Comparison of ENCODE assay signal across 19 mouse cellular contexts in the genomic region with DNA sequence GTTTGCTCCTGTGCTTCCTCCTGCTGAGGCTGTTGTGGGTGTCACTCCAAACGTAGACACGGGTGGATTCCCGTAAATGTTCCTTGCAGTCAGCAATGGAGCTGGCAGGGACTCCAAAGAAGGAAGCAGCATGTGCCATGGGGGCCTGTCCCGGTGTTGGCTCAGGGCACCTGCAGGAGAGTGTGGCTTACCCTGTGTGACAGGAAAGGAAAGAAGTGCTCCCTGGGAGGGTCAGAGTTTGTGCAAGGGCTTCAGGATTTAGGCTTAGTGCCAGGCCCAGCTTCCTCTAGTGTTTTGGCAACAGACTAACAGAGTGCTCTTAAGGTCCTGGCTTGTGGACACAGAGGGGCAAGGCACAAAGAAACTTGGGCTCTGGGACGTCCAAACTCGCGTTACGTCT. TPM values are rescaled to one million over a fixed set of nuclear protein-coding genes. Genes with fewer than 3 reads are reported as not detected.
DNase-seq lines count a peak whose midpoint lies in the region; ATAC-seq lines count a peak whose summit lies in the region.
"Had no signal": no experiment of that assay in that cellular context is flagged by ENCODE, and none has a peak within 500 bp of the region (broad histone marks: within the 10 kb centered on the region; RNA-seq: fewer than 3 reads in every experiment).

No protein-coding gene starts in this region.

- peak overlapping the region; percentile 62 for H3K27ac ChIP-seq in intestine, embryonic 16.5 days (ENCODE audit: low read length)
- peak overlapping the region; percentile 50; the same call in 1 of the 2 replicates for H3K27ac ChIP-seq in lung, embryonic 16.5 days (ENCODE audit: low read length)
- no peak overlapping the region for H3K27ac ChIP-seq in stomach, embryonic 15.5 days
- H3K27ac ChIP-seq: embryonic facial prominence, embryonic 15.5 days; hindbrain, embryonic 12.5 days; left cerebral cortex, adult 2 months; liver, embryonic 13.5 days had no signal

- 73% methylated on average over 8 of the region's 8 CpGs for WGBS in intestine, embryonic 16.5 days
- 56% methylated on average over 8 of the region's 8 CpGs for WGBS in lung, embryonic 16.5 days
- 79% methylated on average over 8 of the region's 8 CpGs for WGBS in stomach, embryonic 15.5 days

- no peaks in the 10 kb centered on the region for H3K9me3 ChIP-seq in intestine, embryonic 16.5 days (ENCODE audit: control insufficient read depth, low read length)
- H3K9me3 ChIP-seq in lung, embryonic 16.5 days (ENCODE audit: control insufficient read depth, low read length): peaks cover 3% of the 10 kb centered on the region; the same call in 1 of the 2 replicates
- H3K9me3 ChIP-seq in stomach, embryonic 15.5 days: no peaks in the 10 kb centered on the region
- H3K9me3 ChIP-seq: embryonic facial prominence, embryonic 15.5 days; hindbrain, embryonic 12.5 days; liver, embryonic 13.5 days had no signal

- no peaks in the 10 kb centered on the region for H3K27me3 ChIP-seq in intestine, embryonic 16.5 days (replicated peaks; ENCODE audit: control insufficient read depth, insufficient read depth, low read length)
- H3K27me3 ChIP-seq in lung, embryonic 16.5 days (ENCODE audit: control insufficient read depth, insufficient read depth, low read depth, low read length): peaks cover 3% of the 10 kb centered on the region; the same call in 1 of the 2 replicates
- no peaks in the 10 kb centered on the region for H3K27me3 ChIP-seq in stomach, embryonic 15.5 days (replicated peaks)
- H3K27me3 ChIP-seq: embryonic facial prominence, embryonic 15.5 days; hindbrain, embryonic 12.5 days had no signal

- H3K4me3 ChIP-seq in intestine, embryonic 16.5 days (ENCODE audit: low read length): no peak overlapping the region
- H3K4me3 ChIP-seq in lung, embryonic 16.5 days (ENCODE audit: low read length): no peak overlapping the region
- H3K4me3 ChIP-seq in stomach, embryonic 15.5 days (replicated peaks): no peak overlapping the region
- H3K4me3 ChIP-seq: embryonic facial prominence, embryonic 15.5 days; hindbrain, embryonic 12.5 days; left cerebral cortex, adult 2 months; liver, embryonic 13.5 days had no signal

- H3K9ac ChIP-seq in intestine, embryonic 16.5 days (ENCODE audit: low read depth, low read length): peak overlapping the region; percentile 51; the same call in 1 of the 2 replicates
- H3K9ac ChIP-seq in lung, embryonic 16.5 days (ENCODE audit: low read length): no peak overlapping the region
- H3K9ac ChIP-seq in stomach, embryonic 15.5 days: no peak overlapping the region
- H3K9ac ChIP-seq: embryonic facial prominence, embryonic 15.5 days; hindbrain, embryonic 12.5 days; liver, embryonic 13.5 days had no signal

- DNase-seq in kidney, adult 11 months: peak; percentile 24
- DNase-seq in kidney, postnatal 4 days: no peak
- DNase-seq in retina, embryonic 14.5 days (ENCODE audit: low spot score): no peak
- DNase-seq in left cerebral cortex, postnatal 36 days (ENCODE audit: low spot score in 2 of 2): no peak
- DNase-seq: adrenal gland, postnatal 14 days; cerebellum, adult 2 months; embryo, embryonic 11 days; liver, embryonic 13.5 days; midbrain, embryonic 14.5 days; thymus, postnatal 4 days had no signal

- H3K4me2 ChIP-seq in intestine, embryonic 16.5 days (ENCODE audit: low read depth, low read length): no peak overlapping the region
- H3K4me2 ChIP-seq in lung, embryonic 16.5 days (ENCODE audit: low read depth, low read length): no peak overlapping the region
- H3K4me2 ChIP-seq in stomach, embryonic 15.5 days: no peak overlapping the region
- H3K4me2 ChIP-seq: embryonic facial prominence, embryonic 15.5 days; hindbrain, embryonic 12.5 days; liver, embryonic 13.5 days had no signal

- H3K36me3 ChIP-seq in intestine, embryonic 16.5 days (ENCODE audit: control insufficient read depth, insufficient read depth, low read length): no peaks in the 10 kb centered on the region
- H3K36me3 ChIP-seq in lung, embryonic 16.5 days (ENCODE audit: control insufficient read depth, insufficient read depth, low read length): no peaks in the 10 kb centered on the region
- H3K36me3 ChIP-seq in stomach, embryonic 15.5 days: no peaks in the 10 kb centered on the region
- H3K36me3 ChIP-seq: embryonic facial prominence, embryonic 15.5 days; hindbrain, embryonic 12.5 days; liver, embryonic 13.5 days had no signal

- ATAC-seq in intestine, embryonic 16.5 days: peak; percentile 27; the same call in 1 of the 2 replicates
- peak; percentile 95 for ATAC-seq in lung, embryonic 16.5 days (ENCODE audit: low read depth)
- 0 out of 2 replicates have a peak, but pooled peaks have one; percentile 27 for ATAC-seq in stomach, embryonic 15.5 days (ENCODE audit: insufficient read depth, low FRiP score, low read depth)
- ATAC-seq: inflammation-experienced regulatory T-cells, adult 6 months had no signal

- intact Hi-C loops in left cerebral cortex, postnatal 36 days (cut with DNase I): no loop called here

- peaks cover 4% of the 10 kb centered on the region; the same call in 1 of the 2 replicates for H3K4me1 ChIP-seq in intestine, embryonic 16.5 days (ENCODE audit: control insufficient read depth, insufficient read depth, low read length)
- 0 out of 2 replicates have a peak, but pooled peaks cover 3% of the 10 kb centered on the region for H3K4me1 ChIP-seq in lung, embryonic 16.5 days (replicated peaks; ENCODE audit: control insufficient read depth, insufficient read depth, low read length)
- no peaks in the 10 kb centered on the region for H3K4me1 ChIP-seq in stomach, embryonic 15.5 days
- H3K4me1 ChIP-seq: embryonic facial prominence, embryonic 15.5 days; hindbrain, embryonic 12.5 days; liver, embryonic 13.5 days had no signal

RNA-seq across cellular contexts. Expression of a gene that starts 7.7 kb away (rescaled TPM):
- 17.1 and 22.7 TPM in 2 replicates for polyA plus RNA-seq in intestine, embryonic 16.5 days (2015; fragmentation: Nextera tagmentation; extraction: Ambion mirVana)
- 0.50 and 0.58 TPM in 2 replicates for polyA plus RNA-seq in lung, embryonic 16.5 days (2015; fragmentation: Nextera tagmentation; extraction: Ambion mirVana)
- polyA plus RNA-seq in stomach, embryonic 15.5 days (2015; fragmentation: Nextera tagmentation; extraction: Ambion mirVana): 2.1 and 2.7 TPM in 2 replicates
- total RNA-seq in left cerebral cortex, postnatal 36 days (2021): under 1 TPM; 0.15 to 0.50 TPM
- total RNA-seq: megakaryocyte, adult 5-6 weeks had no signal
- polyA plus RNA-seq: inflammation-experienced regulatory T-cells, adult 6 months; limb, embryonic 11.5 days; liver, embryonic 13.5 days had no signal

RNA-seq across cellular contexts. Expression of a gene that starts 20.3 kb away (rescaled TPM):
- polyA plus RNA-seq in intestine, embryonic 16.5 days (2015; fragmentation: Nextera tagmentation; extraction: Ambion mirVana): 1.7 and 2.3 TPM in 2 replicates
- polyA plus RNA-seq in lung, embryonic 16.5 days (2015; fragmentation: Nextera tagmentation; extraction: Ambion mirVana): 2.9 and 3.3 TPM in 2 replicates
- 8.4 and 9.2 TPM in 2 replicates for polyA plus RNA-seq in stomach, embryonic 15.5 days (2015; fragmentation: Nextera tagmentation; extraction: Ambion mirVana)
- 10 to 100 TPM; 15.2 to 19.5 TPM for total RNA-seq in left cerebral cortex, postnatal 36 days (2021)
- polyA plus RNA-seq: inflammation-experienced regulatory T-cells, adult 6 months had no signal

Comparison
In these comparisons a context has a peak if more than half of its experiments do, and no peak if none do; other contexts are left out.
1. ATAC-seq: peak in every context shown above with its lines; median percentile 95 in lung, embryonic 16.5 days; 27 in intestine, embryonic 16.5 days; 27 in stomach, embryonic 15.5 days.